Mouse (Mus musculus): ENCODE measurements around the gene Ccdc106.
A peak's percentile ranks its signal among the peaks of the same experiment; 100 is the strongest.
"Not testable (repeated sequence)": the region's sequence is repeated elsewhere in the genome, so short reads cannot be mapped to it uniquely, and the experiment has no call there.

Gene Ccdc106

GRCm38 (mm10) chr7:5052931-5053343, 32.6 kb downstream of the Ccdc106 start:
- no peak for DNase-seq

DNA sequence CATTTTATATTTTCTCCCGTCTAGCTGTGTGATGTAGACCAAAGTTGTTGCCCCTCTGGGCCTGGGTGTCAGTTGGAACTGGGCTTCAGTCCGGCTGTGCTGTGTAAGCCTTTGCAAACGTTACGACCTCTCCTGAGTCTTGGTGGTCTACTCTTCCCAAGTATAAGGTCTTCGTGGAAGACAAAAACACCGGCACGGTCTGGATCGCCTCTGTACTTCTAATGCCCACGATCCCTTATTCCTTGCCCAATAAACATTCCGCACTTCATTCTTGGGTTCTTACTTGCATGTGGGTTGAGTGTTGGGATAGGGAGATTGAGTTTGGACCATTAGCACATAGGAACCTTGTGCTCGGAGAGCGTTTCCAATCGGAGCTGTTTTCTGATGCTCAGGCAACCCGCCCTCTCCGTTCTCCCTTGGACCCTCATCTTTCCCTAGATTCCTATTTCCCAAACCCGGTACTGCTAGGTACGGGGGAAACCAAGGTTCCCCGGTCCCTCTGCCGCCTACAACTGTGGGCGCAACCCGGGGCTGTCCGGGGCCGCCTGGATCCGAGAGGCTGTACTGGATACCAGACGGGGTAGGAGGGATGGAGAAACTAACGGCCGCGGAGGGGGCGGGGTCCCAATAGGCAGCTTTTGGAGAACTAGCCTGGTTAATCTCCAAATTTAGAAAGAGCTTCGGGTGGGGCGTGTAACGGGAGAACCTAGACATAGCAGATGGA, 33.3 kb downstream of the Ccdc106 start:
- DNase-seq, result no peak

DNA sequence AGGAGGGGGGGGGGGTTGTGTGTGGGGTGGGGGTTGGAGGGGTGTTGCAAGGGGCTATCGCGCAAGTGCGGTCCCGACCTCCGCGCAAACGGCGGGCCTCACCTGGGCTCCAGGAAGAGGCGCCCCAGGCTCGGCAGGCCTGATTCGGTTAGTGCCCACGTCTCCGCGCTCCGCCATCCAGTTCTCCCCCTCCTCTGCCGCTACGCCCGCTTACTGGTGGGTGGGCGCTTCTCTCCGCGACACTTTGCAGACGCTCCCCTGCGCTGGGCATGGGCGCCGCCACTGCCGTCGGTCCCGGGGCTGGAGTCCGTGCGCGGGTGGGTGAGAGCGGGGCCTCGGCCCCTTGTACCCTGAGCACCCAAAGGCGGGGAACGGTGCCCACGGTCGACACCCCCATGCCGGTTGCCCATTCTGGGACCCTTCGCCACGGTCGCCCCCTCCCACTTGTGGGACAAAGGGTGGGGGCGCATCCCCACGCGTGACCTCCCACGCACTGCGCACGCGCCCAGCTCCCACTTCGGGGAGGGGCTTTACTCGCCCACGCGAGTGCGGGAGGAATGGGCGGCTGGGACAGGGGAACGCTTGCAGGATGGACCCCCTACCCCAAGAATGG, 36.4 kb downstream of the Ccdc106 start:
- peak; percentile 63 for DNase-seq

GRCm38 (mm10) chr7:5057381-5057780, 37.0 kb downstream of the Ccdc106 start:
- no peak for DNase-seq

DNA sequence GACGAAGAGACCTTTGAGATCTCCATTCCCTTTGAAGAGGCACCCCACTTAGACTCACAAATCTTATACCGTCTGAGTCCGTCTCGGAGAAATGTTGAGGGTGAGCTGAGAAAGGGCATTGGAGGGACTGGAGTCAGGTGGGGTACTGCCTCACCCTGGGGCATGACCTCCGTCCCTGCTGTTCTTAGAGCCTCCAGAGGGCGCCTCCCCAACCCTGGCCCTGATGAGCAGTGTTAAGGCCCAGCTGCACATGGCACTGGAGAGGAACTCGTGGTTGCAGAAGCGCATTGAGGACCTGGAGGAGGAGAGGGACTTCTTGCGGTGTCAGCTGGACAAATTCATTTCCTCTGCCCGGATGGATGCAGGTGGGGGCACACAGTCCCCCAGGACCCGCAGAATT, 37.5 kb downstream of the Ccdc106 start:
- DNase-seq, result no peak

DNA sequence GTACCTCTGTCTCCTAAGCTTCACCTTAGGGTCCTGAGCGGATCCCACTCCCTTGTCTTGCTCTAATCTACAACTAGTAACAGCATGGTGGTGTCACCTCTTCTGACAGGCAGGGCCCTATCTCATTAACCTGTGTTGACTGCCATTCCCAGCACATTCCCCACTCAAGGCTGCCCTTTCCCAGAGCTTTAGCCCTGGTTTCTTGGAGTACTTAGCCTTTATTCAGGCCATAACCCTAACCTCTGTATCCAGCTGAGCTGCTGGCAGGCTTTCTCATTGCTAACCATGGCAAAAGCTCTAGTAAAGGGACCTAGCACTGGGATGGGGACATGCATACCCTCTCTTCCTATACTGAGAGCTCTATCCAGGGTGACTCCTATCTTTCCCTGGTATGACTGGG, 38.3 kb downstream of the Ccdc106 start:
- no peak for DNase-seq

DNA sequence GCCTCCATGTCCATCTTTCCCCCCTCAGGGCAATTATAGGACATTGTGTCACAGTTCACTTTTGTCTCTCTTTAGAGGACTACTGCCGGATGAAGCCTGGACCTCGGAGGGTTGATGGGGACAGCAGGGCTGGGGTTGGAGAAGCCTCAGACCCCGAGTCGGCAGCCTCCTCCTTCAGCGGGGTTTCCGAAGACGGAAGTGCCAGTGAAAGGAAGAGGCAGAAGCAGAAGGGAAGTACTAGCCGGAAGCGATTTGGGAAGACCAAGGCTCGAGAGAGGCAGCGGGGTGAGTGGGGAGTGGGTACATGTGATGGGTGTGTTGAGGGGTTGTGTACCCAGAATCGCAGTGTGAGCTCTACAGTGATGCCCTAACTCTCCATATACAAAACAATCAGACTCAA, 39.1 kb downstream of the Ccdc106 start:
- no peak for DNase-seq

DNA sequence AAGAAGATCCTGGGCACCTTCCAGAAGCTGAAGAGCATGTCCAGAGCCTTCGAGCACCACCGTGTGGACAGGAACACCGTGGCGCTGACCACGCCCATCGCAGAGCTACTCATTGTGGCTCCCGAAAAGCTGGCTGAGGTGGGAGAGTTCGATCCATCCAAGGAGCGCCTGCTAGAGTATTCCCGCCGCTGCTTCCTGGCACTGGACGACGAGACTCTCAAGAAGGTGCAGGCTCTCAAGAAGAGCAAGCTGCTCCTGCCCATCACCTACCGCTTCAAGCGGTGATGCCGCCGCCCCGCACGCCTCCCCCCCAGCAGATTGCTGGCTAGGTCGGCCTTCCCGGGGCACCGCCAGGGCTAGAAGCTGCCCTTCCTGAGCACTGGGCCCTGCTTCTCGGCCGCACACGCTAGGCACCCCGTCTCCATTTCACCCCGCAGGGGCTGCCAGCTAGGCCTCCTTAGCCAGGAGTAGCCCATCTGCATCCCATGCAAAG, 39.9 kb downstream of the Ccdc106 start:
- DNase-seq, result peak; percentile 89

DNA sequence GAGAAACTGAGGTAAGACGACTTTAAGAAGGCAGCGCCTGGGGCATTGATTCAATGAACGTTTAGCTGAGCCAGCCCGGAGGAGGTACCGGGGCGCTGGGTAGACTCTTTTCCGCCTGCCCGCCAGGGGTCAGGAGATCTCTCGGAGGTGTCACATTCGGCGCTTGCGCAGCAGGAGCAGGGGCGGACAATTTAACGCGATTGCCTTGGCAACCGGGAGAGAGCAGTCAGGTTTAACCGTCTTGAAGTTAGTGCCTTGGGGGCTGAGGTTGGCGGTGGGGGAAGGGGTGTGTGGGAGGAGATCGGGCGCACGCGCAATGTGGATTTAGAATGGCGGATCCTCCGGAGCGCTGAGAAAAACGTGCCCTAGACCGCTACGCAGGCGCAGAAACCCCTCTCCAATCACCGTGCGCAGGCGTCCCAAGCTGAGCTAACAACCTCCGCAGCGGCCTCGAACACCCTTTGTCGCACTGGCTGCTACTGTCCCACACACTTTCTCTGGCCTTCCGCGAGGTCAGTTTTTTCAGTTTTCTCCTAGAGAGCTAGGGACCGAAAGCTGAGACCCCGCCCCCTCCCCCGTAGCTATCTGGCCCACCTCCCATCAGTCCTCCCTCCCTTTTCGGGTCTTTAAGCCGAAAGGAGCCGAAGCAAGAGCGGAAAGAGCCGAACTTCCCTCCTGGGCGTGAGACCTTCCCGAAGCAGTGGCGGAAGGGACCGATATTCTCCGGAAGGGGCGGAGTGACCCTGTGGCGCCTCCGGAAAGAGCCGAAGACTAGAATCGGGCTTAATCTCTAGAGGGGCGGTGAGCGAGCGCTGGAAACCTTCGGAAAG, 40.8 kb downstream of the Ccdc106 start:
- DNase-seq, result peak; percentile 98

DNA sequence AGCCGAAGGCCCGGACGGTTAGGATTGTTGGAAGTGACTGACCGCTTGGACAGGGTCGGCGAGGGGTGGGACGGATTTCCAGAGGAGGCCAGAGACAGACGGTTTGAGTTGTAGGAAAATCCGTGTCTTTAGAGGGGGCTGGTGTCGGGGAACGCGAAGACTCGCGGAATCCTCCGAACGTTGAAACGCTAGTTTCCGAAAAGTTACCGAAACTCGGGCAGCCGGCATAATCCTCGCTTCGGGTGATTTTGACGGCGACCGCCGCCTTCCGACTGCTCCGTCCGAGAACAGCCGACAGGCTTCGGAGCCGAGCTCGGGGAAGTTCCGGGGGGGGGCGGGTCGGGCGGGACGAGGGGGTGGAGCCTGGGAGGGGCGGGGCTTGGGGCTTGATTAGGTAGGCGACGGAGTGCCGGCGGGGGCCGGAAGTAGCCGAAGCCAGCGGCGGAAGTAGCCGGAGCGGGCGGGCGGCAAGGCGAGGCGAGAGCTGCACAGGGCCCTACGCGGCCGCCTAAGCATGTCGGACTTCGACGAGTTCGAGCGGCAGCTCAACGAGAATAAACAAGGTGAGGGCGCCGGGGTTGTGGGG, 41.5 kb downstream of the Ccdc106 start, which contains the start of gene U2af2:
Gene U2af2 (plus strand): TSS at position 370 of the 586 bp plus-strand sequence.
- peak; percentile 93 for DNase-seq

DNA sequence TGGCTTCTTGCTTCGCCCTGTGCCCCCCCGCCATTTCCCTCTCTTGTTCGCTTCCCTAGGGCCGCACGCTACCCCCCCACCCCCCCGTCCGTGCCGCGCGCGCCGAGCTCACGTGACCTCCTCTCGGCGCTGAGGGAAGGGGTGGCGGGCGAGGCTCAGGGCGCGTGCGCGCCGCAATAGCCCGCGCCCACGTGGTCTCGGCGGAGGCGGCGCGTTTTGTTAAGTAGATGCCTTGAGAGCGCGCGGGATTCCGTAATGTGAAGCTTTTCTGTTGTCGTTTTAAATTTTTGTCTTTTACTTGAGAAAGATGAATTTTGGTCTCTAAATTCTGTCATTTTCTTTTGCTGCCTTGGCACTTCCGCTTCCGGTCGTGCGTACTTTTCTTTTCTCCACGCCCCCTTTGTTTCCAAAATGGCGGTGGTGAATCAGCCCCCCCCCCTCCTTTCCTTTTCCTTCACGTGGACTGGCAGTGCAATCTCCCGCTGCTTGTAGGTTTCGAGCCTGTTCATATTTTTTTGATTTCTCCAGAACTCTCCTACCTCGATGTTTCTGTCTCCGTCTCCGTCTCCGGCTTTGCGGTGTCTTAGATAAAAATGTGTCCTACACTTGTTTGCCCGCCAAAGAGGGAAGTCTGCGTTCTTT, 42.1 kb downstream of the Ccdc106 start:
- no peak for DNase-seq

DNA sequence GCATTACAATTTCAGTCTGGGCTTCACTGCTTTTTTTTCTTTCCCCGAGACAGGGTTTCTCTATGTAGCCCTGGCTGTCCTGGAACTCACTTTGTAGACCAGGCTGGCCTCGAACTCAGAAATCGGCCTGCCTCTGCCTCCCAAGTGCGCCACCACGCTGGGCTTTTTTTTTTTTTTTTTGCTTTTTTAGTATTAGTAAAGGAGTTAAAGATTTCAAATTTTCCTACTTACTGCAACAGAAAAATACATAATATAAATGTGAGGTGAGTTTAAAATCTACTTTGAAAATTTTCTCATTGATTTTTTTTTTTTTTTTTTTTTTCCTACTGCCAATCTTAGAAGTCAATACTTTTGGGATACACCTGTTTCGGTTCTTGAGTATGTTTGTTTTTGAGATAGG, 44.5 kb downstream of the Ccdc106 start:
- no peak for DNase-seq

- no peak for DNase-seq
Measured at GRCm38 (mm10) chr7:5073586-5073985, 53.2 kb downstream of the Ccdc106 start.

GRCm38 (mm10) chr7:5074984-5075383, 54.6 kb downstream of the Ccdc106 start:
- DNase-seq, result no peak

- DNase-seq, result no peak
Measured at GRCm38 (mm10) chr7:5076931-5077330, 56.6 kb downstream of the Ccdc106 start.

GRCm38 (mm10) chr7:5079365-5080009, 59.1 kb downstream of the Ccdc106 start:
- not testable (repeated sequence) for DNase-seq

- peak; percentile 96 for DNase-seq
Measured at GRCm38 (mm10) chr7:5080010-5080751, 59.8 kb downstream of the Ccdc106 start, which contains the start of gene Epn1. Gene Epn1, plus strand, starts transcription at chr7:5080235.

- no peak for DNase-seq
Measured at GRCm38 (mm10) chr7:5080815-5081214, 60.5 kb downstream of the Ccdc106 start.

DNA sequence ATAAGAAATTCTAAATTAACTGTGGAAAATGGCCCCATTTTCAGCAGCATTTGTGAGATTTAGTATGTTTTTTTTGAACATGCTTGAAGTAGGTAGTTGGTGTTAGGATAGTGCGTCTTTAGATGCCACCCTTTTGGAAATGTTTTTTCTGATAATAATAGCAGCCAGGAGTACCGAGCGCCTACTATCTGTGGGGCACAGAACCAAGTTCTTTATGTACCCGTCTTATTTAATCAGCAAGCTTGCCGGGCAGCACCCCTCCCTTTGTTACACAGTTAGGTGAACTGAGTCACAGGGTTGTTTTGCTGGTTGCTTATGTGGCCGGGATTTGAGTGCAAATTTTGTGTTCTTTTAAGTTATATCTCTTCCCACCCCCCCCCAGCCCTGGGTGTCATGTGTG, 60.9 kb downstream of the Ccdc106 start:
- DNase-seq, result no peak

DNA sequence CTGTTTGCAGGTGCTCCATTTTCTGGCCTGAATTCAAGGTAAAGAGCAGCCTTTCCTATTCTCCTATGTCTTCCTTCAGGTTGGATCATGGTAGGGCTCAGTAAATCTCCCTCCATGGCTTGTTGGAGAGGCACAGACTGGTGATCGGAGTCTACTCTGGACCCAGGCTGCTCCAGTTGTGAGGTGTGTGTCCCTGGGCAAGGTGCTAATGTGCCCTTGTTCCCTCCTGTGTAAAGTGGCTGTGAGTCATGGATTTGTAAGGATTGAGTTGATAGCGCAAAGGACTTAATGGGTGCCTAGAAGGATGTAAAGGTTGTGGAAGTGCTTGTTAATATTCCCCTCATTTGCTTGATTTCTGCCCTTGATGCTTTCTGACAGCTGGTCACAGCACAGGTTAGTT, 61.6 kb downstream of the Ccdc106 start:
- DNase-seq, result no peak

All from cerebellum, adult 11 months (tissue).